Mouse (Mus musculus): ENCODE results near the gene Cdc20b. TPM values are rescaled to one million over a fixed set of nuclear protein-coding genes. Genes with fewer than 3 reads are reported as not detected.

Gene Cdc20b
- polyA plus RNA-seq, 1 experiment from 2014 or later: not detected

GRCm38 (mm10) chr13:113104759-113105158 is 69.8 kb downstream of the Cdc20b start:
- H3K27ac ChIP-seq (replicated peaks): no peak overlapping the region
- H3K4me1 ChIP-seq: no peaks in the 10 kb centered on the region
- no peak for ATAC-seq (ENCODE audit: low FRiP score)
- no peak overlapping the region for H3K9ac ChIP-seq (replicated peaks)
- no peaks in the 10 kb centered on the region for H3K9me3 ChIP-seq (replicated peaks)
- no peaks in the 10 kb centered on the region for H3K27me3 ChIP-seq (replicated peaks)
- H3K36me3 ChIP-seq: no peaks in the 10 kb centered on the region
- 91% methylated on average over 10 of the region's 10 CpGs for WGBS
- H3K4me2 ChIP-seq: no peak overlapping the region
- no peak overlapping the region for H3K4me3 ChIP-seq (replicated peaks)

DNA sequence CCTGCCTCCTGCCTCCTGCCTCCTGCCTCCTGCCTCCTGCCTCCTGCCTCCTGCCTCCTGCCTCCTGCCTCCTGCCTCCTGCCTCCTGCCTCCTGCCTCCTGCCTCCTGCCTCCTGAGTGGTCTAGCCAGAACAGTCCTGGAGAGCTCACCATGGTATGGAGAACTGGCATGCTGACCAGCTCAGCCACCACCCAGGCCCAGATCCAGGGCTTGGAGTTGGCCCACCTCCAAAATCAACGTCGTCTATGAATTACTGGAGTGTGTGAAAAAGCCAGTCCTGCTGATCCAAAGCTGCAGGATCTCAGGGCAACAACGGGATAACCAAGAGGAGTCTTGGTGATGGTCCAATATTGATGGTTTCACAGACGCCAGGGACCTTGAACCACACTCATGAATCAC is 84.1 kb downstream of the Cdc20b start:
- Histone ChIP-seq H3K9me3 (replicated peaks) (no peaks in the 10 kb centered on the region), H3K36me3 (no peaks in the 10 kb centered on the region), H3K27ac (replicated peaks) (no peak overlapping the region), H3K4me2 (no peak overlapping the region), H3K27me3 (replicated peaks) (no peaks in the 10 kb centered on the region), H3K9ac (replicated peaks) (no peak overlapping the region), H3K4me1 (no peaks in the 10 kb centered on the region), H3K4me3 (replicated peaks) (no peak overlapping the region)
- WGBS: 46% methylated on average over 4 of the region's 4 CpGs
- ATAC-seq (ENCODE audit: low FRiP score): no peak

DNA sequence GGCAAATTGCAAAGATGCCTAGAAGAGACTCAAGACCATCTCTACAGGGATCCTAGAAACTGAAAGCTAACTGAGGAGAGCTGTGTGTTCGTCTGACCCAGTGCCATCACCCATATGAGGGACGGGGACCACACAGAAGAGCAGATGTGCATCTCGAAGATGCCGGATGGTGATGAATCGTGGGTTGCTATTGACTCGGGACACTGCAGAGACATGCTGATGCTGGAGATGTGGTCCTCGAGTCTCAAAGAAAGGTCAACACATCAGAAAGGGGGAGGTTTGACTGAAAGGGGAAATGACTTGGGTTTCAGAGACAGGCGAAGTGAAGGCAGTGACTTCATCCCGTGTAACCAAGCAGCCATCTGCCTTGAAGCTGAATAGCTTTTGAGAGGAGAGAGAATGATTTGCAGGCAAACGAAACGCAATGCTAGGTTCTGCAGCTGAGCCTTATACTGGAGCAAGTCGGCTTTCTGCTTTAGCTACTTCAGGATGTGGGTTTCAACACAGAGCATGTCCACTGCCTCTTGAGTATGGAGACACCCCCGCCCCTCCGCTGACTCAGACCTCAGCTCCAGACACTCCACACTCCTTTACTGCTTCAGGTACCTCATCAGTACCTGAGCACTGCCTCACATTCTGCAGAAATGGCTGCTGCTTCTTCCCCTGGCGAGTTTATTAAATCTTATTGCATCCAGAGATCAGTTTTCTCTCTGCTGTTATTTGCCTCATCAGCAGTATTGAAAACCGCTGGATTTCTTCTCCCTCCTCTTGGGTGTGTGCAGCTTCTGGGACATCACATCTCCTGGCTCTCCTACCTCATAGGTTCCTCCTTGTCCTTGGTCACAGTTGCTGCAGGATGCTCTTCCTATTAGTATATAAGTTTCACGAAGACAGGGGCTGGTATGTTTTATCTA is 85.7 kb downstream of the Cdc20b start:
- Histone ChIP-seq H3K36me3 (no peaks in the 10 kb centered on the region), H3K27ac (replicated peaks) (no peak overlapping the region), H3K4me1 (no peaks in the 10 kb centered on the region), H3K9me3 (replicated peaks) (no peaks in the 10 kb centered on the region), H3K9ac (replicated peaks) (no peak overlapping the region), H3K4me2 (no peak overlapping the region), H3K4me3 (replicated peaks) (no peak overlapping the region), H3K27me3 (replicated peaks) (no peaks in the 10 kb centered on the region)
- 88% methylated on average over 17 of the region's 17 CpGs for WGBS
- no peak for ATAC-seq (ENCODE audit: low FRiP score)

DNA sequence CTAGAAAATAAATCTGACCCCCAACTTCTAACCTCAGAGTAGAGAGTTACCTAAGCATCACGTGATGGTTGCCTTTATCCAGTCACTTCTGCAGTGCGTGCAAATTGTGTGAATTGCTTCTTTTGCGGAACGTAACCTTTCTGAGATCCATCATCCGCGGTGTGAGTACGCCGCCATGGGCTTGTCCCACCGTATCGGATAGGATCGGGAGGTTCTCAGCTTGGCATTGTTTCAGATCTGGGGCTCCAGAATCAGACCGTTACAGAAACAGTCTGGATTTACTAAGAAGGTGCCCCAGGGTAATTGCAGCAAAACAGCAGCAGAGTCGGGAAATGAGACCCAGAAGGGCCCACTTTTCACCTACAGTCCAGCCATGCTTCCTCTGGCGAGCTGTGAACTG is 86.4 kb downstream of the Cdc20b start:
- Histone ChIP-seq H3K4me2 (no peak overlapping the region), H3K9me3 (replicated peaks) (no peaks in the 10 kb centered on the region), H3K27me3 (replicated peaks) (no peaks in the 10 kb centered on the region), H3K4me3 (replicated peaks) (no peak overlapping the region), H3K27ac (replicated peaks) (no peak overlapping the region), H3K36me3 (no peaks in the 10 kb centered on the region), H3K9ac (replicated peaks) (no peak overlapping the region), H3K4me1 (no peaks in the 10 kb centered on the region)
- no peak for ATAC-seq (ENCODE audit: low FRiP score)
- 89% methylated on average over 14 of the region's 14 CpGs for WGBS

GRCm38 (mm10) chr13:113129974-113130373 is 95.1 kb downstream of the Cdc20b start:
- no peak overlapping the region for H3K4me3 ChIP-seq (replicated peaks)
- H3K27ac ChIP-seq (replicated peaks): no peak overlapping the region
- H3K36me3 ChIP-seq: no peaks in the 10 kb centered on the region
- H3K9me3 ChIP-seq (replicated peaks): no peaks in the 10 kb centered on the region
- 88% methylated on average over 1 of the region's 1 CpGs for WGBS
- ATAC-seq (ENCODE audit: low FRiP score): peak; percentile 88
- H3K4me1 ChIP-seq: no peaks in the 10 kb centered on the region
- no peak overlapping the region for H3K9ac ChIP-seq (replicated peaks)
- H3K27me3 ChIP-seq (replicated peaks): no peaks in the 10 kb centered on the region
- H3K4me2 ChIP-seq: no peak overlapping the region

DNA sequence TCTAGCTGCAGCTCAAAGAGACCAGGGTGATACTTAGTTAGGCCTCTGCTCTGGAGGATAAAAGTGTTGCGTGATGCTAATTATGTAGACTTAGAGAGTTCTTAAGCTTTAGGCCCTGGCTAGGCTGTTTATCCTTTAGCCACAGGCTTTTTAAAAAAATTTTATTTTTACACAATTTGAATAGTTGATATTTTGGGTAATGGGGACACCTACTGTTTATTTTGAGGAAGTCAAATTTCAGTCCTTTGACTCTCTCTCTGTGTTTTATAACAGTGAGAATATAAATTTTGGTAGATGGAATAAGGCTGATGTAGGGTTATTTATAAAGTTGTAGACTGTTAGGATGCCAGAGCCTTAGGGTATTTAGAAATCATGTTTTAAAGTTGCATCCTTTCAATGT is 104.7 kb downstream of the Cdc20b start:
- no peak overlapping the region for H3K4me2 ChIP-seq
- no peaks in the 10 kb centered on the region for H3K4me1 ChIP-seq
- 92% methylated on average over 1 of the region's 1 CpGs for WGBS
- H3K9me3 ChIP-seq (replicated peaks): no peaks in the 10 kb centered on the region
- H3K36me3 ChIP-seq: no peaks in the 10 kb centered on the region
- no peak overlapping the region for H3K9ac ChIP-seq (replicated peaks)
- no peak overlapping the region for H3K27ac ChIP-seq (replicated peaks)
- H3K27me3 ChIP-seq (replicated peaks): no peaks in the 10 kb centered on the region
- no peak overlapping the region for H3K4me3 ChIP-seq (replicated peaks)
- ATAC-seq (ENCODE audit: low FRiP score): no peak

MicroRNAs encoded within 50 kb of the gene (microRNA counts, 519-probe panel; counts per million panel counts)
- microRNA mmu-miR-449a: 1,800 counts per million, percentile 31 among the panel's probes with 10 or more counts
- microRNA mmu-miR-449b: not detected
- not detected for microRNA mmu-miR-449c

Small RNA genes lying within 50 kb of the gene (microRNA-seq; reads per million reads assigned to microRNA genes)
- gene Mir449a (40.2 reads per million, percentile 40 among the genes with 10 or more reads in this experiment), gene Mir449b (not detected), gene Mir449c (not detected)

Other genes starting within 250 kb of the Cdc20b start
- gene Plpp1, start 234.3 kb upstream of the Cdc20b start, polyA plus RNA-seq (2015; fragmentation: Nextera tagmentation; extraction: Ambion mirVana): 73.3 and 77.0 TPM in 2 replicates
- 56.0 and 59.6 TPM in 2 replicates for gene Mtrex, start 107.7 kb upstream of the Cdc20b start, polyA plus RNA-seq (2015; fragmentation: Nextera tagmentation; extraction: Ambion mirVana)
- gene Dhx29, start 107.7 kb upstream of the Cdc20b start, polyA plus RNA-seq (2015; fragmentation: Nextera tagmentation; extraction: Ambion mirVana): 31.3 and 35.2 TPM in 2 replicates
- 0.13 and 0.37 TPM in 2 replicates for gene Ccno, start 47.3 kb upstream of the Cdc20b start, polyA plus RNA-seq (2015; fragmentation: Nextera tagmentation; extraction: Ambion mirVana)
- 0.08 and 0.11 TPM in 2 replicates for gene Mcidas, start 41.3 kb upstream of the Cdc20b start, polyA plus RNA-seq (2015; fragmentation: Nextera tagmentation; extraction: Ambion mirVana)
- 59.3 and 62.5 TPM in 2 replicates for gene Gpx8, start 11.3 kb downstream of the Cdc20b start, polyA plus RNA-seq (2015; fragmentation: Nextera tagmentation; extraction: Ambion mirVana)
- gene Gzma, start 65.9 kb downstream of the Cdc20b start, polyA plus RNA-seq (2015; fragmentation: Nextera tagmentation; extraction: Ambion mirVana): 92.2 TPM in 1 of 2 replicates, not detected in the other
- gene Esm1, start 174.5 kb downstream of the Cdc20b start, polyA plus RNA-seq (2015; fragmentation: Nextera tagmentation; extraction: Ambion mirVana): 1.3 and 3.5 TPM in 2 replicates
- not detected in 2 replicates for gene Gzmk, start 190.8 kb downstream of the Cdc20b start, polyA plus RNA-seq (2015; fragmentation: Nextera tagmentation; extraction: Ambion mirVana)